Mouse (Mus musculus): ENCODE results near the gene Slc24a2.

The Slc24a2 gene

DNA sequence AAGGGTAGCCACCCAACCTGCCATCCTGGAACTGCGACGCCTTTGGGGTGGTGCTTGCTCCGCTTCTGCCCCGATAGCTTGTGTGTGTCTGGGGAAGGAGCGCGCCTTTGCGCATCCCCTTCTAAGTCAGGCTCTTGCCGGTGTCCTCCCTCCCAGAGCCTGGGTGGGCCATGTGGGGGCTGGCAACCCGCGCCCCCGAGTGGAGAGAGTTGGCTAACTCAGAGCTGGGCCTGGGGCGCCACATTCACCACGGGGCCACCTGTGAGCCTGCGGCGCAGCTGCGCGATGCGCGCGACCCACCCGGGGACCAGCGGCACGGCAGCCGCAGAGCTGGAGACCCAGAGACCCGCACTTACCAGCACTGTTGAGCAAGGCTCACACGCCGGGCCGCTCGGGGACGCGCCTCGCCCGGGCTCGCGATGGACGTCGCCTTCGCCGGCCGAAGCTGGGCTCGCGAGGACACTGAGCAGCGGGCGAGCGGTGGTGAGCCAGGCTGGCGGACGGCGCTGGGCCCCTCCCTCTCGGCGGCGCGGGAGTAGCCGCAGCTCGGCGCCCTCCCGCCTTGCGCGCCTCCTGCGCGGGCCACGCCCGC lies at the start of gene Slc24a2:
Slc24a2 (minus strand) TSS at position 518 of the 592 bp plus-strand sequence.
- in situ Hi-C loops (cut with MboI): no loop called here

DNA sequence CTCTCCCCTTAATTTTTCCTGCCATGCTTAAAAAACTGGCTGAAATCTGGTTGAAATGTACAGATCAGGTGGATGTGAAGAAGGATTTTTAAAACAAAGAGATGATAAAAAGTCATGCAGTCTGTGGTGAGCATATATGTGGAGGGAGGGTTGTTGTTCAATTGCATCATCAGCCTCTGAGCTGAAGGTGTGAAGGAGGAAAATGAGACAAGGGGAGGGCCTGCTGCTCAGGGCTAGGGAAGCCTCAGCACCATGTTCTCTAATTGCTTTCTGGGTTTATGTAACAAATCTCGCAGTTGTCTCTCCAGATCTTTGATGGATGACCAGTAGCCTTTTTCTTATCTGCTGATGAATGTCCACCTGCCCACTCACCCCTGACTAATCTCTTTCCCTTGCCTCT lies 44.5 kb upstream of the Slc24a2 start:
- in situ Hi-C loops (cut with MboI): no loop called here

DNA sequence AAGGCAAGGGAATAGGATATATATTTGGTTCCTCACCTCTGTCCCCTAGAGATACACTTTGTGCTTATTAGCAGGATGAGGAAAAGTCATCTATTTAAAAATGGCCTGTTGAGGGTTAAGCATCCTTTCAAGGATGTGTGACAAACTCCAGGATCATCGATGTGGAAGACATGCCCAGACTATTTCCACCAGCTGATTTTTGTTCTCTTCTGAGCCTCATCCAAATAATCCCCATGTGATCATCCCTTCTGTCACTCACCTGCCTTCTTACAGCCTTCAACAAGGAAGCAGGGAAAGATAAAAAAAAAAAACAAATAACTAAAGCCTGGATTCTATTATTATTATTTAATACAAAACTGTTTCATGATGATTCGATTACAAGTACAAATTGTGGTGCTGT lies 44.0 kb upstream of the Slc24a2 start:
- in situ Hi-C loops (cut with MboI): no loop called here

DNA sequence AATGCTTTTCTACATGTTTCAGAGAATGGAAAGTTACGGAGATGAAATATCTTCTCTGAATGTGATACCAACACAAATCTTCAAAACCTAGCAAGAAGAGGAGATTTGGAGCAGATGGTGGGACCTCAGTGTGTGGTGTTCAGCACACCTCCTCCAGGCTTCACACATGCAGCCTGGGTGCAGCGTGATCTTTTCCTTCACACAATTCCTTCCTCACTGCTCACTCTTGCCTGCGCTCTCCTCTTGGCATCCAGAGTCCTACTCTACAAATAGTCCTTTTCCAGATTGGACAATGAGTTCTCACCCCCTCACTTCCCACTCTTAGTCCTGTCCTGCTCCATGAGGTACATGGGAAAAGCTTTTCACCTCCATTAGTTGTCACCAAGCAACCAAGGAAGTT lies 43.2 kb upstream of the Slc24a2 start:
- in situ Hi-C loops (cut with MboI): no loop called here

DNA sequence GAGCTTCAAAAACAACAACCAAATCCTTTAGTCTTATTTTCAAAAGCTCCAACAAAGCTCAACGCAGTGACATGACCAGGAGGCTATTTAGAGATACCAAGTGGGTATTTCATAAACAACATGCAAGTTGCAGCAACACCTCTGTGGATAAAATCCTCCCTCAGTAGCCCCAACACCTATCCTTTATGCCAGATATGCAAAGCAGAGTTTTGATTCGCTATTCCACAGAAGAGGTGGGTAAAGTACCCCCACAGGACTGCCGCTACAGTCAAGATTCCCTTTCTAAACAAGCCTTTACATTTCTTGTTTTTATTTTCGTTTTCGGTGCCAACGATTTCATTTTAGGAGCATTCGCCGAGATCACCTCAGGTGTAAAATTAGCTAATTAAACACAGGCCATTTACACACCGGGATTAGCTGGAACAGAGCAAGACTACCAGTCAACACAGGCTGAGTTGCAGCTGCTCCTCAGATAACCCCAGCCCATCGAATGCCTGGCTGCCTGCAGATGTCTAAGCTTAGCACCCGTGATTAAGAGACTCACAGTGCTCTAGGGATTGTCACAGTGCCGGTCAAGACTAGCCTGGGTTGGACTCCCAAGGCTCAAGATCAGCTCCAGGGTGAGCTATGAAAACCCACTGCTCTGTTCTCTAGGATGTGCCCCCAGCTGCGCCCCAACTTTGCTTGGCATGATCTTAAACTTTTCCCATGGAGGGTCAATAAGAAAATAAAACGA lies 885 bp downstream of the Slc24a2 start:
- in situ Hi-C loops (cut with MboI): no loop called here

DNA sequence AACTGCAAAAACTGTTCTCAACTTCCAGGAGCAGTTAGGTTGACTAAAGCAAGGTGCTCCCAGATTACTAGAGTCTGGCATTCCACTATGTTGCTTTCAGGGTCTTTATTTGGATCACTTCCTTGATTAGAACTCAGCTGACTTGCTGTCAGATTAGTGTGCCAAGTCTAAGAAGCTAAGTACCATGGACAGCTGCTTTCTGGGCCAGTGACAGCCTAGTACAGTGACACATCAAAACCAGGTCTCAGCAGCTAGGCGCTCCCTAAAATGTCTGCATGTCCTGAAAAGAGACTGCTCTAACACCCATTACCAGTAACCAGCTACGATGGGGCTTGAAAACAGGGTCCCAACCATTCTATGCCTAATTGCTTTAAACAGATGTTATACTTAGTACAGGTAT lies 8.7 kb downstream of the Slc24a2 start:
- in situ Hi-C loops (cut with MboI): no loop called here

DNA sequence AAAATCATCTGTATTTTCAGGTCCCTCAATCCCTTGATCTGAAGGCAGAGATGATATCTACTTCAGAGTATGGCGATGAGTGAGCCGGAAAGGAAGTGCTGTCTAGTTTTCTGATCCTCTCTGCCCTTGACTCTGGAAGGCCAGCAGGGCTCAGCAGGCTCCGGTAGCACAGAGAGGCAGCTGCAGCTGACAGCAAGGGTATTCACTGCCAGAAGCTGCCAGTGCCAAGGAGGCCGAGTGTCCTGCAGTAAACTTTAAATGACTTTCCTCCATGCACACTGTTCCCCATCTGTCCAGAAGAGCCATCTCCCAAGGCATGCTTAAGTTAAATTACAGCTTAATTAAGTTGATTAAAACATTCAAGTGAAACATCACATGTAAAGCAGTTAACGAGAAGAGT lies 12.1 kb downstream of the Slc24a2 start:
- in situ Hi-C loops (cut with MboI): no loop called here

DNA sequence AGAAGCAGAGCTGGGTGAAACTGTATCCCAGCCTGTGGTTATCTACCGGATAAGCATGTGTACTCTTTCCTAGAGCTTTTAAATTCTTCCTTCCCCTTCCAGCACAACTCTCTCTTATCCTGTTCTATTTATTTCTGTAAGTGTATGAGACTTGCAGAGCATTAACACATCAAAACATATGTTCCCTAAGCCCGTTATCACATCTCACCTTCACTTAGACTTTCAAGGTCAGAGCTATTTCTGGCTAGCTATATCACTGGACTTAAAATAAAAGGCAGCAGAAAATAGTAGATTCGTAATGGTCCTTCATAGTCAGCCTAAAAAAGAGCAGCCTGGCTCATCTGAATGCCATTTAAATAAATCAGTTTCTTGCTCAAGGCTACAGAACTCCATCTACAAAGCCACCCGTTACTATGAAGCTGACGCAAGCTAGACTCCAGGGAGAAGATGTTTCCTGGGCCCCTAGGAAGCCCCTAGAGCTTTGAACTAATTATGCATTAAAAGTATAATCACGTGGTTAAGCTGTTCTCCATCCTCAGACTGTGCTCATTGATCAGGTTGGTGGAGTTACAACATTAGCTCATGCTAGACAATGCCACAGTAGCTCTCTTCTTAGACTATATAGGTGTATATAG lies 18.8 kb downstream of the Slc24a2 start:
- in situ Hi-C loops (cut with MboI): no loop called here

DNA sequence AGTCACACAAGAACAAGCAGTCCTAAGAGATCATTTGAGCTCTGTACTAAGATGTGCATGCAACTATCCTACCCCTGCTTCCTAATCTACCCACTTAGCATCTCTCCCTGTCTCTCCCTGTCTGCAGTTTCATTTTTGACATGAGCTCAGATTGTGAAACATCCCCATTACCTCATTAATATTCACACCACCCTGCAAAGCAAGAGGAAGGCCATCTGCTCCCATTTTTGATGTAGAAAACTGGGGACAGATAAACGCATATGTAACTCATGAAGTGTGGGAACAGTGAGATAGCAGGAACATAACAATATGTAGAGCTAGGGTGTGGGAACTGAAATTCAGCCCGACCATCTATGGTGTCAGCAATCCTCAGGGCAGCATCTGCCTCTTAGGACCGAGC lies 19.7 kb downstream of the Slc24a2 start:
- in situ Hi-C loops (cut with MboI): no loop called here

DNA sequence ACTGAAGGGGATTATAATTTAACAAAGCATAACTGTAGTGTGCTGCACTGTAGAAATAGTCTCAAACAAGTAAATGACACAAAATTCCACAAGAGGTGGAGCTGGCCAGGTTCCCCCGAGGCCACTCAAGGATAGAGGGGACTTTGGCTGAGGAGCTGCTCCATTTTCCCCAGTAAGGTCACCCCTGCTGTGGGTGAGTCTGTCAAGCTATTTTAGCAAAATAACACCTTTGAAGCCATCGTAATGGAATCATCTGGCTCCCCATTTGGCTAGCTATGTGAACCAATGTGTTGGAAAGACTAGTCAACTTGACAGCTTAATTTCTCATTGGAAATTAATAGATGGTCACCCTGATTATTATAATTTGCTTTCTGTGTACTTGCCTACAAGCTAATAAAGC lies 28.2 kb downstream of the Slc24a2 start:
- in situ Hi-C loops (cut with MboI): no loop called here

DNA sequence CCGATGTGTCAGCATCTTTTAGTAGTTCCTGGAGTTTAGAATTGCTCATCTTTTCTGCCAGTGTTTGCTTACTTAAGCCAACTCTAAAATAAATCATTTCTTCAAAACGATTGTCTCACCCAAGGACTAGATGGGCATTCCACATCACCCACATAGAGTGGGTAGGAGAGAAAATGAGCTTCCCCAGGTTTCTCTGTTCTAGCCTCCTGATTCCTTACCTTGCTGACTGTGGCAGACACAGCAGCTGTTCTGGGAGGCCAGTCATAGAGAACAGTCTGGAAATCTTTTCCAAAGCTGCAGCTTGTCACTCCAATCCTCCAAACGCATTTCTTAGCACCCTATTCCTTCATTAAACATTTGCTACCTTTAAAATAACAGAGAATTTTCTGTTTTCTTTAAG lies 29.0 kb downstream of the Slc24a2 start:
- in situ Hi-C loops (cut with MboI): no loop called here

DNA sequence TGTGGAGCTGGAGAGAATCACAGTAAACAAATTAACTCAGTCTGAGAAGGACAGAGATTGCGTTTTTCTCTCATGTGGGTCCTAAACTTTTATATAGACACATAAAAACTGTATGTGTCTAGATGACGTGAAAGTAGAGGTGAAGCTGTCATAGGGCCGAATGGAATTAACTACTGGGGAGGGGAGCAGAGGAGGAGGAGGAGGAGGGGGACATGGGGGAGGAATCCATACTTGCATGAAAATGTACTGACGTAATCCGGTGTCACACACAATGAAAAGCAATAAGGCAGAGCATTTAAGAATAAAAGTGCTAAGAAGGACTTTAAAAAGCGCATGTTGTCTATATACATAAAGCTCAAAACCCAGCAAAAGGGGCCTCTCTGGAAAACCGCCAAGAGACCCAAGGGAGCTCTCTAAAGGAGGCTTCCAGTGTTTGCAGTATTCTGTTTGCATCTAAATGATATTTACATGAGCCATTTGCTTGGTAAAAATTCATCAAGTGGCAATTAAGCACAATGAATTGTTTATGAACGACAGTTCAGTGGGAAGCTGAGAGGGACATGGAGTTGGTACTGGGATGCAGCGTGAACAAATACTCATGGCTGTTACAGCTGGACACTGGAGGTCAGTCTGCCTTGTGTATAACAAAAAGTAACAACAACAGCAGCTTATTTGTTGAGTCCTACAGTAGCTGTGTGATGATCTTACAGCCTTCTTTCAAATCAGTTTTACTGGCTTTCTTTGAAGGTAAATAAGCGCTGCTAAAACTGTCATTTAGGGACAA lies 45.9 kb downstream of the Slc24a2 start:
- in situ Hi-C loops (cut with MboI): no loop called here

DNA sequence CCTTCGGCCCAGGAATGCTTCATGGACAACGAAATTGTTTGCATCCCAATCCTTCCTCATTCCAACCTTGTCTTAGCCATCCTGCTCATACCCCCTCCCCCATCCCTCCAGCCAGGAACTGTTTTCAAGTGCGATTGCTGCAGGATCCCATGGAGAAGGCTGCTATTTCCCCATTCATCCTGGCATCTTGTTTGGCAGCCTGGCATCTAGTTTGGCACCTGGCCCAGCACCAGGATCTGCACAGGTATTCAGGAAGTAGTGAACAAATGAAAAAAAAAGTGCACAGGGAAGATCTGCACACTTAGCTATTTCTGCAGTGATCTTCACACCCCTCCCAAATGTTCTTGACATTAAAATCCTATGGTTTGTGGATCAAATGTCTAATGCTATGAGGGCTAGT lies 53.2 kb downstream of the Slc24a2 start:
- in situ Hi-C loops (cut with MboI): no loop called here

DNA sequence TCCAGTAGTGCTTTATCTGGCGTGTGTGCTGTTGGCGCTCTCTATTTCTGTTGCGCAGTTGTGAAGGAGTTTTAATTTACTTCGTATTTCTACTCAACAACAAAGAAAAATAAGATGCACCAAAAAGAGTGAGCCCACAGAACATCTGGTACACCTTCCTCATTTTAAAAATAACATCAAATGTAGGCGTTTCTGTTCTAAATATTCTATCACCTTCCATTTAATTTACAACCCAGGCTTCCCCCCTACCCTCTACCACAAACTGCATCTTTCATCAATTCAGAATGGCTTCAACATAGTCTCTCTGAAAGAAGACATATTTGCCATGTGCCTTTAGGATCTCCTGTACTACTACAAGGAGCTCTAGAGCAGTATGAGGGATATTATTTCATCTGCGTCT lies 66.3 kb downstream of the Slc24a2 start:
- in situ Hi-C loops (cut with MboI): no loop called here

DNA sequence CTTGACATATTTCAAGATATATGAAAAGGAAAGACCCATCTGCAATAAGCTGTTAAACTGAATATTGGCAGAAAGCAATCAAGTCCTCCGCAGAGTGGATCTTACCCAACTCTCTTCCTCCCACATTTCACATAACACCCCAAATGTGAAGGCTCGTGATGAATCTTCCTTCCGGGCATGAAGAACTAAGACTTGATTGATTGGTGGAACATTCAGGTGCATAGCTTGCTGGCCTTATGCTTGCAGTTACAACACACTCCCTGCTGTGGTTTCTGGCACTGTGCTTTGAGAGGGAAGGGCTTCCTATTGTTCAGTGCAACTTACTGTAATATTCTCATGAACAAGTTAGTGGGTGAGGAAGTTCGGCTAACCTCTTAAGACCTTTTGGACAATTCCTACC lies 72.2 kb downstream of the Slc24a2 start:
- in situ Hi-C loops (cut with MboI): no loop called here

DNA sequence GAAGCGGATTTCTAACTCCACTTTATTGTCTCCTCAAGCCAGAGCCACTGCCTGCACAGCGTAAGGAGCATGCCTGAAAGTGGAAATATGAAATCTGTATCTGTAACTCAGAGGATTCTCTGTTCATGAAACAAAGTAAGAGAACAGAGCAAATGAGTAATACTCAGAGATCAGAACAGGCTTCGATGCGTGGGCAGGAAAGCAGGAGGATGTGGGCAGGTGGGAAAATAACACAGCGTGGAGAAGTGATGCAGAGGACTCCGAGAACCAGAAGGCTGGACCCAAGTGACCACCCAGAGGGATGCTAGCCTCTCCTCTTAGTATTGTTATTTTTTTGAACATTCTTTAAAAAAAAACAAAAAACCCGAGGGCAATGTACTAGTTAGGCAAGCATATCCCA lies 78.3 kb downstream of the Slc24a2 start:
- in situ Hi-C loops (cut with MboI): no loop called here

DNA sequence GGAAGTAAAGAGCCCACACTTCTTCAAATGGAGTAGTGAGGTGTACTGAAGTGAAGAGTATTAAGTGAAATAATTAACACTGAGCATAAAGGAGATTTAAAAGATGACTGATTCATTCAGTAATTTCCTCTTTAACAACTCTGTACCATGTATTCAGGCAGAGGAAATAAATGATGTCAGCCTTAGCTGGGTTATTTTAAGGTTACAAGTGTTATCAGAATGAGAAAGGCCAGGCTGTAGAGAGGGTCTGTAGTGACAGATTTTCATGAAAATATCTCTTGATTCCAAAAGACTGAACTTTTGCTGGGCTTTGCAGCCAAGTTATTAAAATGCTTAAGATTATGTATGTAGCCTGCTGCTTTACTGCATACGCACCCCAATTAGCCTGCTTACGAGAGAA lies 80.7 kb downstream of the Slc24a2 start:
- in situ Hi-C loops (cut with MboI): no loop called here

DNA sequence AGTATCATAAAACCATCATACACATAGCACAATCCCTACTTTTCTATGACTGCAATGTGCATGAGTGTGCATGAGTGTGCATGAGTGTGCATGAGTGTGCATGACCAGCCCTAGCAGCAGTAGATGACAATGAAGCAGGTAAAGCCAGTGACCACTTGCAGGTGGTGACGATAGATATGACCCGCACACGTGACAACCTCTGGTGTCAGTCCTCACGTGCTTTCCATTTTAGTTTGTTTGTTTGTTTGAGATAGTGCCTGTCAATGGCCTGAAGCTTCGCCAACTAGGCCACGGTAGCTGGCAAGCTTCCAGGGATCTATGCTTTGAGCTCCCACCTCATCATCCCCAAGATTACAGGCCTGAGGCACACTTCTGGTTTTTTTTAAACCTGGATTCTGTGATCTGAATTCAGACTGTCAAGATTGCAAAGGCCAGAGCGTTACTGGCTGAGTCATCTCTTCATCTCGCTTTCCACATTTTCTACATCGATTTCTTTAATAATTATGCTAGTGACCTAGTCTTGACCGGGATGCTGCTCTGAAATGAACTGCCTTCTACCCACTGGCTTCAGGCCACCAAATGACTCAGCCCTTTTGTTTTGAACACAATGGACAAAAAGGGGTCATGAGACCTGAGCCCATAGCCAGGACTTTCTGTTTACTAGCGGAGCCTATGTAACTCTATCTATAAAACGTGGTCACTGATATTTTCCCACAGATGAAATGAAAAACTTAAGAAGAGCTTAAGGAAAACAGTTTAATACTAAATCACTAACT lies 88.5 kb downstream of the Slc24a2 start:
- in situ Hi-C loops (cut with MboI): no loop called here

DNA sequence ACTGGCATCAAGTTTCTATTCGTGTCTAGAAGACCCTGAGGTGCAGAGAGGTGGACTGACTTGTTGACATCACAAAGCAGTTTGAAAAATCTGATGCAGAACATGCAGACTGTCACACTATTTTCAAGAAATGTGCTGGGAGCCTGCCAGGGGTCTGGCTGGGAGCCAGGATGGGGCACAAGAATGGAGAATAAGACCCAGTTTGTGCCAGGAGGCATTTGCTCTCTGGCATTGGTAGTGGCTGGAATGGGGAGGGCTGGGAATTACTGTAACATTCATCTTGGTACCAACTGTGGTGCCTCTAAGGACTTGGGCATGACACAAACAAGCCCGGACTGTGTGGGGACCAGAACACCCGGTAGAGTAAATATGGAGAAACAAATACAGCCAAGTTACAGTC lies 89.4 kb downstream of the Slc24a2 start:
- in situ Hi-C loops (cut with MboI): no loop called here

DNA sequence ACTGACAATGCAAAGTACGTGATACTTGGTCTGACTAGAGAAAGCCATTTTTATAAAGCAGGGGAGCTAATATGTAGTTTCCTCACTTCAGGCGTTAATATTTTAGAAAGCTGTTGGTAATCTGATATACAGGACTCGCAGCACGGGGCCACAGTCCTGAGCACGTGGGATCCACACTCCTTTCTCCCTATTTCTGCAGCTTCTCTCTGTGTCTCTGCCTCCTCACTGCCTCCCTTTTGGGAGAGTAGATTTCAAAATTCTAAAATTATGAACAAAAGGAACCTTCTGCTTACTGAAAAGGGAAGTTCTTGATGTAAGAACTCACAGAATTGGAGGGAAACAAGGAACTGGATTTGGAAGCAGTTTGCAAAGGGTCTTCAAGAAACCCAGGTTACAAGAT lies 97.8 kb downstream of the Slc24a2 start:
- in situ Hi-C loops (cut with MboI): no loop called here

DNA sequence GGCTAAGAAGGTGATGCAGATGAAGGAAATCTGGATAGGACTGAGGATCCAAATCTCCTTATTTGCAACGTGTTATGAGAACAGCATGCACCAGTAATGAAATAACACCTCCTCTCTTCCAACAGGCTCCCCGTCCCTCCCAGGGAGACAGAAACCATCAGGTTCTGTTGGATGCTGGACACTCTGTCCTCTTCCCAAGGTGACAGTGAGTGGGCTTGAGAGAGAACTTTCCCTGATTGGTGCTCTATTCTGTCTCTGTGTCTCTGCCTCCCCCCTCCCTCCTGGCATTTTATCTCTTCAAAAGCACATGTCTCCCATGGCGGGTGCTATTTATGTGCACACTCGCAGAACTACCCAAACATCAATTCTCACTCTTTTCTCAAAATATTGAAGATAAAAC lies 103.5 kb downstream of the Slc24a2 start:
- in situ Hi-C loops (cut with MboI): no loop called here

DNA sequence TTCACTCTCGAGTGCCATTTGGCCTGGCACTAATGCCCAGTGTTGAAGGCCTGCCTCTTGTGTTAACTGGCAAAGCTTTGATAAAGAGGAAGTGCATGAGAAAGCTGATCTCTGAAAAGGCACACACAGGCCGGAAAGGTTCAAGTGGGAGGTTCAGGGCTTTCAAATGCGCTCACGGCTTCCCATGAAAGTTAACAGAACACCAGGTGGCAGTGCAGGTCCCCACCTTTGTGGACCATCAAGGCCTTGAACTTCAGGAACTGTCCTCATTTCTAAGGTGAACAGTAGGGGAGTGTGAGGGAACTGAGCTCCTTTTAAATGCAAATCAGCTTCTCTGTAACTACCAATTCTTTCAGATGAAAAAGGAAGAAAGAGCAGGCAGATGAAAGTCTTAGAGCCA lies 110.5 kb downstream of the Slc24a2 start:
- in situ Hi-C loops (cut with MboI): no loop called here

Measured in mature B cell (primary cell).